Mouse (Mus musculus) R1 (cell line): ENCODE measurements at regions not wholly inside any gene's neighbourhood (a gene's known extent, or its start where the extent isn't known, plus 50 kb on each side); places are given as distances from the start of the nearest gene placed in this dataset.
A peak's percentile ranks its signal among the peaks of the same experiment; 100 is the strongest.

ENCODE experiments used
- DNase-seq: peaks from one replicate; pipeline ENCODE4 v3.0.0-alpha.2; 2018; ENCODE audit warnings: low read depth, low spot score

- no peak for DNase-seq
These were observed 146.9 kb upstream of the Gmnc start for GRCm38 (mm10) chr16:27138384-27138783.

- peak; percentile 30 for DNase-seq
These were observed 147.5 kb upstream of the Gmnc start for GRCm38 (mm10) chr16:27138987-27139386.

- DNase-seq = peak; percentile 21
These were observed 148.6 kb upstream of the Gmnc start for GRCm38 (mm10) chr16:27140037-27140436.

- DNase-seq = no peak
These were observed 151.5 kb upstream of the Ostn start for GRCm38 (mm10) chr16:27155805-27156204.

GRCm38 (mm10) chr16:27195650-27196049, 111.6 kb upstream of the Ostn start:
- no peak for DNase-seq
